Mouse (Mus musculus) kidney, postnatal 14 days (tissue): Measurements from ENCODE around the gene Rbm18.

Experiments used
- DNase-seq: peaks from one replicate; pipeline ENCODE4 v3.0.0; 2022; ENCODE audit warnings: mixed read lengths

The Rbm18 gene

DNA sequence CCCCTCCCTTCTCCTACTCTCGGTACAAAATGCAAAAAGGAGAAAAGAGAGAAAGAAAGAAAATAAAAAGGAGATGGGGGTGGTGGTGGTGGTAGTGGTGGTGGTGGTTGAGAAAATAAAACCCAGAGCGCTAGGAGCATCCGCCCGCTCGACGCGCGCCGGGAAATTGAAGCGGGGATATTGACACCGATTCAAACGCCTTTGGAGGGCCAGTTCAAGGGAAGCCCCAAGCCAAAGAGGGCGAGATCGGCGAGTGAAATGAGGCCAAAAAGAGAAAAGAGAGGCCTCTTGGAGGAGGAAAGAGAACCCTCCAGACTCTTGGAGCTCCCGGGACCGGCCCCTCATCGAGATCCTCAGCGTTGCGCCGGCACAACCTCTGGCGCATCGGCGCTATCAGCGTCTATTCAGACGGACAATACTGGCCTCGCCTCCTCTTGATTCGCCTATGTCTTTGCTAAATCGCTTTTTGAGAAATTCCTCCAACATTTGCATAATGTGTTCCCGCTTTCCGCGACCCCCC is 32.1 kb downstream of the Rbm18 start:
- no peak for DNase-seq

DNA sequence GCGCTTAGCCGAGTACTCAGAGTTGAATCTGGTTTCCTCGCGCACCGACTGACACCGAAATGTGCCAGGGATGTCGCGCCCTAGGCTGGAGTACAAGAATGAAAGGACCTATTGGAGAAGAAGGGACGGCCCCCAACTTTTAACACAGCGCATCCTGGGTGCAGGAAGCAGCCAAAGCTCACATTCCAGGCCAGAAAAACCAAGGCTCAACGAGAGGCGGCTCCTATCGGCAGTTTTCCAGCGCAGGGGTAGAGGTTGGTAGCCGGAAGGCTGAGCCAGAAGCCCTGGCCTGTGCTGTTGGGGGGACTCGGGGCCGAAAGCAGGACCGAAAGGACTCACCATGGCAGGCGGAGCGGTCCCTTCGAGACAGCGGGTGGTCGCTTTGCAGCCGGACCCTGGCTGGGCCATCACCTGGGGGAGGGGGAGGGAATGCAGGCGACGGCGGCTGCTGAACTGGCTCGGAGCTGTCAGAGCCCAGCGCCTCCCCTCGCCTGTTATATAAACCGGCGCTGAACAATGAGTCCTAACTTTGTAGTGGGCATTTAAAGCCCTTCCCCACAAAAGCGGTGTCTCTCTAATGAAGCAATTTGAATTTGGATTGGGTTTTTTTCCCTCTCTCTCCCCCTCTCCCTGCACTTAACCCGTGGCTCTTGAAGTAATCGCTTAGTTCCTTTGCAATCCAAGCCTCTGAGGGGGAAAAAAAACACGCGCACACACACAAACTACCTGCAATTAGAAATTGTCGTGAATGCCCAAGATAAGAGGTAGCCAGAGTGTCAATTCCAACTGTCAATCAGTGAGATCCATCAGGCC is 32.8 kb downstream of the Rbm18 start:
- no peak for DNase-seq

DNA sequence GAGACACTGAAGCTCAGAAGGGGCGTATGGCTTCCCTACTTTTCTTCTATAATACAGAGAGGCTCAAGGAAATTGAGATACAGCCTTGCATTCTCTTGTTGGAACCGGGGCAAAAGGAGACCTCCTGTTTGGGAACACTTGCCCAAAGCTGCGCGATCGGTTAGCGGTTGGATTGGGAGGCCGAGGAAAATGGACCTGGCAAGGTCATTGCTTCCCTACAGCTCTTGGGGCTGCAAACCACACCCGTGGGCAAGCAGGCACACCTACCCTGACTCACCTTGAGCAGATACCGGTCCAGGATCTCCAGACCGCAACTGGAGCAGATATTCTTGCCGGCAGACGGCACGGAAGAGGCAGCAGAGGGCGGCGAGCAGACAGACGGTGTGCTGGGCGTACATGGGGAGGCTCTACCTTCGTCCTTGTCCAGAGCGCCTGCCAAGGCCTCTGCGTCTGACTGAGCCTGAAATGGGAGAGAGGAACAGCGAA is 33.5 kb downstream of the Rbm18 start:
- DNase-seq = no peak

DNA sequence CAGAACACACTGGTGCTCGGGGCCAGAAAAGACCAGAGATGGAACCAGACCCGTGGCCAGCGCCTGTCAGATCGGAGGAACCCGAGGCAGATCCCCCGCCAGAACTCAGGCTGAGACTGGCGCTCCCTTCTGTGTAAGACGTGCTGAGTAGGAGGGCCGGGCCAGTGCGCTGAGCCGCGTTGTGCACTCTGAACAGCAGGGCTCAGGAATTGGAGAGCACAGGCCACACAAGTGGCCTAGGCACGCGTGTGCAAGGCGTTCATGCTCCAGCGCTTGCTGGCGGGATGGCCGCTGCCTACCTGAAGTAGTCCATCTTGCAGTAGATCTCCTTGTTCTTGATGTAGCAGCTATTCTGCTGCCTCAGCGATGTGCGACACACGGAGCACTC is 34.0 kb downstream of the Rbm18 start:
- no peak for DNase-seq

DNA sequence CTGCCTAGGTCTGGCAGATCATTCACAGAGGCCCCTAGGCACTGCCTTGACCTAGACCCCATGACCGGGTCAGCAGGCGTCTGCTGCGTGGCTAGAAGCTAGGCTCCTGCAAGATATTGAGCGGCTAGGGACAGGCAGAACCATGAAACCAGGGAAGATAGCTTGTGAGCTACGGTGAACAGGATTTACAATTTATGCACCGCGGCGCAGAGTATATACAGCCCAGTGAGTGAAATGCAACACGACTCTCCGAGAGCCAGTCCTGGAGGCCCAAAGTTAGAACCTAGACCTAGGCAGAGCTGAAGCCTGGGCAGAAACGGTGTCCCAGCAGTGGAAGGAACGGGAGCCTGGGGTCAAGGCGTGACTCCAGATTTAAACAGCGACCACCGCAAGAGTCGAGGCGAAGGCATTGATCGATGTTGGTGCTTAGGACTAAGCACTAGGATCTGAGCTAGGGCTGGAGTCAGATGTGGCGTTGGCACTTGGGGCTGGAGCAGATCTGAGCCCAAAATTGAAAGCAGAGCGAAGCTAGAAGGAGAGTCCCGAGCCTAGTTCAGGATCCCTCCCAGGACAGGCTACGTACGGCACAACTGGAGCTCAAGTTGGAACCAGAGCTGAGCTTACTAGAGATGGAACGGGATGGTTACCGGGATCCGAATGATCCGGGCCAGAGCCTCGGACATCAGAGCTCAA is 34.6 kb downstream of the Rbm18 start:
- DNase-seq = no peak

DNA sequence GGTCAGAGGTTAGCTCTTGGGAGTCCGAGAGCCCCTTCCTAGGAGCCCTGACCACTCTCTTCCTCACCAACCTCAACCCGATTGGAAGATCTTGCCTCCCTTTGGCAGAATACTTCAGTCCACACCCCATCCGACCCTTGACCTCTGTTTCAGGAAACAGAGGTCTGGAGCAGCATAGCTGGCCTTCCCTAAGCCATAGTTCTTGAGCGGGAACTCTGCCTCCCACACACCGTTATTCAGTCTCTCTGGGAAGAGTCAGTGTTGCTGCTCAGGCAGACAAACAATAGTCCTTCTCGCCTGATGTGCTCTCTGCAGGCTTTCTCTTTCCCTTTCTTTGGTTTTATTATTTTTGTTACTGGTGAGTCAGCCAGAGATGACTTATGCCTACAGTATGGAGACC is 36.8 kb downstream of the Rbm18 start:
- DNase-seq = no peak

DNA sequence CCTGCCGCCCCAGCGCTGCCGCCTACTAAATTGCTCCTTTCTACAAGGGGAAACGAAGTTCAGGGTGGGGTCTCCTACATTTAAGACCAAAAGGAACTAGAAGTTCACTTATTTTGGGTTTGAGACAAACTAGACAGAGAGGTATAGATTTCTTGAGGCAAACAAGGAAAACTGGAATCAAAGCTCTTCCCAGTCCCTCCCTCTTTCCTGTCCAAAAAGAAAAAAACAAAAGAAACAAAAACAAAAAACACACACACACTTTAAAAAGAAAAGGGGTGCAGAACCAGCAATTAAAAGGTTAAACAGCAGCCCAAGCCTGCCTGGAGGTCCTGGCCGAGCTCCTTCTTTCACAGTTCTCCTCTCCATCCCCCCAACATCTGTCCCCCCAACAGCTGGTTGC is 38.6 kb downstream of the Rbm18 start:
- no peak for DNase-seq

DNA sequence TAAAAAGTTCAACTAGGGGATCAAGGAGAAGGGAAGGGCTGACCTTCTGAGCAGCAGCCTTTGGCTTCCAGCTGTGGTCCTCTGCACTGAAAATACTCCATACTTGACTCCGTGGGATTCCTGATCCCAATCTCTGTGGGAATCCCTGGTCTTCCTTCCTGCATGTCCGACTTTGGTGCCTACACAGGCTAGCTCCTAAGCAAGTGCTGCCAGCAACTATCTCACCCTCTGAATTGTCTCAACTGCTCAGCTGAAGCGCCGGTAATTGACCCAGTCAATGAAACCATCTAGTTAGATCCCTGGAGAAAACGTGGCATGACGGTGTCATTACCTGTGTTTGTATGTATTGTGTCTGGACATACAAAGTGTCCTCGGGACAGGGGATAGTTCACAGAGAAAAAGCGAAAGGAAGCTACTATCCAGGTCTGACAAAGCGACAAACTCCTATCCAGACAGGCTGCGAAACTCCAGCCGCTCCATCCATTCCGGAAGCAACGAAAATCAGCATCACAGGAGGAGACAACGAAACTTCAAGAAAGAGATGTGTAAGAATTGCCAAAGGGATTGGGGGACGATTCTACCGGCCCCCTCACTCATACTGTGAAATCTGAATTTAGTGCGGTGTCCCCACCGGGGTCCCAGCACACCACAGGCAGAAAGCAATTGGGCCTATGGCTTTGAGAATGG is 39.3 kb downstream of the Rbm18 start:
- DNase-seq = no peak

DNA sequence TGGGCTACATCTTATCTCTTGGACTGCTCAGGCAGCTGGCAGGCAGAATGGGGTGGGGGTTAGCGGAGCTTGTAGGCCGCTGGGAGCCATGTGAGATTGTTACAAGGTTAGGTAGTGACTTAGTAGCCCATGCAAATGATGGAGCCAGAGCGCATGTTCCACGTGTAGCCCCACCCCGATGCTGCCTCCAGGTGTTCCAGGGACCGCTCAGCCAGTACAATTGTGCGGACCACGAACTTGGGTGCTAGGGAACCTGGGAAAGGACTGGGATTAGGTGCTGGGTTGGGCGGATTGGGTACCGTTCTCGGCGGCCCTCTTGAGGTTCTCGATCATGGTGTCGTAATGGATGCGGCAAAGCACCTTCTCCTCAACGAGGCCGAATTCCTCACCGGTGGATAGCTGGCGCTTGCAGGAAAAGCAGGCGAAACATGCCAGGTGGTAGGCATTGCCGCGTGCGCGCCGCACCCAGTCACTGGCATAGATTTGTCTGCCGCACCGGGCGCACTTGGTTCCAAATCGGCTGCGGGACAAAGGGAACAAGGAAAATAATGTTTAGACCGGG is 42.6 kb downstream of the Rbm18 start:
- DNase-seq = no peak

DNA sequence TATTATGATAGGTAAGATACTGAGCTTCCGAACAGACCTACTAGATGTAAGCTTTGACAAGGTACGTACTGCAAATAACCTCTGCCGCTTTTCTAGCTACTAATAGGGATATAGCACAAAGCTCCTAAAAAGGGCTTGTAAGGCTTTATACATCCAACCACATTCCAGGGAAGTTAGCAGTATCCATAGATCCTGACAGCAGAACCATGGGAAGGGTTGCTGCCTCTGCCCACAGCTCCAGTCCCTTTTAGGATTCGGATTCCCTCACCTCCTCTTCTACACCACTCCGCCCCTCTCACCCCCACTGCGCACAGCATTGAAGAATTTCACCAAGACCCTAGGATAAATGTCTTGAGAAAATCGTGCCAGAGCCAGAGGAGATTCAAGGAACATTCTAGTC is 43.3 kb downstream of the Rbm18 start:
- DNase-seq = no peak

DNA sequence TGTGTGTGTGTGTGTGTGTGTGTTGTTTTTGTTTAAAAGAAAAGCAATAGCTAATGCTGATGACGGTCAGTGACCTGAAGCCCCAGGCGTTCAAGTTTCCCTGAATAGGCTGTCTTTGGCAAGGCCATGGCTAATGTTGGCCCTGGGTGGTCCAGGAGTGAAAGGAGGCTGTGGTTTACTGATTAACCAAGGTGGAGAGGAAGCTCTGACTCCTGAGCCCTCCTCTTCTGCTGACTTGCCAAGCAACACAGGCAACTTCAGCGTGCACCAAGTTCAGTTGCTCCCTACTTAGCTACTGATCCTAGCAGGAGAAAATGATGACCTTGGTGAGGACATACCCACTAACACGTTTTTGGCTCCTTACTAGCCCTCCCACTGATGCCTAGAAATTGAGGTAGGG is 43.8 kb downstream of the Rbm18 start:
- DNase-seq = peak; percentile 63

DNA sequence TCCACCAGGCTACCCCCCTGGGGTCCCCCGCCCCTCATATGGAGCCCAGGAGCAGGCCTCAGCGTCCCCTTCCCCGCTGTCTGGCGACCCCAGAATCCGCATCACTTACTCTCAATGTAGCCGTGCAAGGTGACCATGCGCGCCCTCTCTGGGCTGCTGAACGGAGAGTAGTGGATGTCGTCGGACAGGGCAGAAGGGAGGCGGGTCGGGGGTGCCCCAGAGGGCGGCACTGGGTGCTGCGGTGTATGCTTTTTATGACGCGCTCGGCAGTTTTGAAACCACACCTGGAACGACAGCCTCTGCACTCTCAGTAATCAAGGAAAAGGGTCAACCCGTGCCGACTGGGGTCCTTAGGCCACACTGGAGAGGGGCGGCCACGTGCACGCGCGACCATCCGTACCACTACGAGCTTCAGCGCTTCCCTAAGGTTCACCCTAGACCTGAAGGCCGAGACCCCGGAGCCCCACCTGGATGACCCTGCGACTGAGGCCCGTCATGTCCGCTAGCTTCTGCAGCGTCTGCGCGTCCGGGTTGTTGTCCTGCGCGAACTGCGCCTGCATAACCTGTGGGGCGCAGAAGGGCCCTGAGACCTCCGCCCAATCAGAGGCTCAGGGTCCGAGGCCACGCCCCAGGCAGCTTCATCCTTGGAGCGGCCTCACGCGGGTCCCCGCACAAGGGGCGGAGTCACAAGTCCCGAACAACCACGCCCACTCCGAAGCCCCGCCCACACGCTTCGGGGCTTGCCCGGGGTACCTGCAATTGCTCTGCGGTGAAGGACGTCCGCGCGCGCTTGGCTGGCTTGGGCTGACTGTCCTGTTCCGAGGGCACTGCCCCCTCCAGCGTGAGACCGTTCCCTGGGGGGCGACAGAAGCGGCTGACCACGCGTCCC is 45.5 kb downstream of the Rbm18 start:
- peak; percentile 78 for DNase-seq

DNA sequence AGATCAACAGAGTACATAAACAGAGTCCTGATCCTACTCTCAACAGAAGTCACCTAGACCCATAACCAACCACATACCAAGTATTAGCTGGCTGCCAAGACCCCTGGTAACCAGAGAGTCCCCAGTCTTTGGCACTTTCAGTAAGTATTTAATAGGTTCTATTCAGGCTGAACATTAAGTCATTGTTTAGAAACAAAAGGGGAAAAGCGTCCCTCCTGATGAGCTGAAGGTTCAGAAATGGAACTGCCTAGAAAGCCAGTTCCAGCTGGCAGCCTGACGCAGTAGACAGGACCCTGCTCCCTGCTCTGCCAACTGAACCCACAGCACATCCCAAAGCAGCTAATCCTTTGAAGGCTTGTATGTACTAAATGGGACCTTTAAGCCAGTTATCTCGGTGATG is 47.4 kb downstream of the Rbm18 start:
- DNase-seq = no peak

DNA sequence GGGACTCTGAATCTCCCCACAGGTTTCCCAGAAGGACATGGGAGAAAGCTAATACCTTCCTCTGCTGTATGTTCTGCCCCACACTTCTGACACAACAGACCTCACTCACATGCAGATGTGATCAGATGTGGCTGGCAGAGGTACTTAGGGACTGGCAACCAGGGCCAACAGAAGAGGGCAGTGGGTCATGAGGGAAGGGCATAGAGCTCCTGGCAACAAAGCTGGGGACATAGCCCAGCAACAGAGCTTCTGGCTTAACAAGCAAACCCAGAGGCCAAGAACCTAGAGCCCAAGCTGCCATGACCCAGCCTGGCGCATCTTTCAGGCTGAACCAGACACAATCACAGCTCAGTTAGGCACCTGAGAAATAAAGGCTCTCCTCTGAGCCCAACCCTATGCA is 51.5 kb downstream of the Rbm18 start:
- no peak for DNase-seq

DNA sequence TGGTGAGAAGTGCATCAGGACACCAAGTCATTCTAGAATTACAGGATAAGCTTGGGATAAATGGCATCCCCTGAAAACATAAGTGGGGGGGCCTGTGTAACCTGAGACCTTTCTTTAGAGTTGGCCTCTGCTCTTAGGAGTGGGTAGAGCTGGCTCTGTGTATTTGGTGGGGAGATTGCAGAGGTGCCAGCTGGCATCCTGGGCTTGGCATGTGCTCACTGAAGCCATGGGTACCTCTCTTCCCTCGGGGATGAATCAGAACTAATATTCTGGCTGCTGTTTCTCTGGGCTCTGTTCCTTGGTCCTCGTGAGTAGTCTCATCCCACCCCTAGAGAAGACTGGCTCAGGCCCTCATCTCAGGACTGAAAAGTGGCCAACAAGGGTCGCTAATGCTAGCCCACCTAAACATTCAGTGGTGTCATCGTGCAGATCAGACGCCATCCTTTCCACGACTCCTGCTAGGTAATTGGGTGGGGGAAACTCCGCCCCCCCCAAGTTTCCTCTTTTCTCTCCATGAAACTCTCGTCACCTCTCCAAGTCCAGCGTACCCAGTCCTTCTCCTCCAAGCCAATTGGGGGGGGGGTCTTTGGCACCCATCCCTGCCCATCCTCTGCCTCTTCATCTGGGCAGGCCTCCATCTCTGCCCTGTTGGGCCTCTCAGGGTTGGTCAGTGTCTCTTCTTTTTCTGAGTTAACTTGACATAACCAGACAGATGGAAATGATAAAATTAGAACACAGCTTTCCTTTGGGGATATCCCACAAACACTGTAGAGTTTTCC is 53.6 kb downstream of the Rbm18 start:
- DNase-seq = no peak

DNA sequence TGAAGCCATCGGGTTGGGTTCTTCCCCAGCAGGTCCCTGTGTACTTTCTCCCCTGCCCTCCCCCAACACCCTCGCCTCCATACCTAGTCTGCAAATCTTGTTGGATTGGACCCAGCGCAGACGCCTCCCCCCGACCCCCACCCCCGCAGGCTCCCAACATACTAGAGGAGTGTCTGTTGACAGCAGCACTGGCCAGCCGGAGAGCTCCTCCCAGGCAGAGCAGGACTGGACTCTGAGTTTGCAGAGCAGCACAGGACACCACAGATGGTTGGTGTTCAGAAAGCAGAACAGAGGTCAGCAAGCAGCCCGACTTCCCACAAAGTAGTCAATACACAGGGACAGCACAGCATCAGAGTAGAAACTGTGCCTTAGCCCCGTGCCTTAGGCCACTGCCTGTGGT is 55.1 kb downstream of the Rbm18 start:
- DNase-seq = peak; percentile 67

DNA sequence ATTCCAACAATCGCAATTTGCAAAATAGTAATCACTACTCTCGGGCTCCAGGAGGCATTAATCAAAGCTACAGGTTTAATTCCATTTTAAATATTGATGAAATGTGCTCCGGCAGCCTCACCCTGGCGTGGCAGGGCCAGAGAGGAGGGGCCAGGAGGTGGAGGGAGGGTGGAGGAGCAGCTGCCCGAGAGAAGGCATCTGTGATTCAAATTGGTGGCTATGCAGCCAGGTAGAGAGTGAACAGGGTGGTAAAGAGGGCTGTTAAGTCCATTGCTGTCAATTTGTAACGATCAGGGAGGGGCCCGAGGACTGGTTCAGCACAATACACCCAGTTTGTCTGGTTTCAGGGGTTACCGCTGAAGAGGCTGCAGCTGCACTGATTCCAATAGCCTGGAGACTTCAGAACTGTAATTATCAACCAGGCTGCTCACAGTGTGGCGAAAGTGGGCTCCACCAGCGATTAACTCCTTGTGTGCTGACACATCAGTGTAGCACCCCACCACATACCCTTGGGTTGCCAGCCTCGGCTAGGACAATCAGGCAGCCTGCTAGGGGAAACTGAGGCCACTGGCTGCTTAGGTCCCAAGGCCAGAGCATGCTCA is 59.3 kb downstream of the Rbm18 start:
- no peak for DNase-seq

DNA sequence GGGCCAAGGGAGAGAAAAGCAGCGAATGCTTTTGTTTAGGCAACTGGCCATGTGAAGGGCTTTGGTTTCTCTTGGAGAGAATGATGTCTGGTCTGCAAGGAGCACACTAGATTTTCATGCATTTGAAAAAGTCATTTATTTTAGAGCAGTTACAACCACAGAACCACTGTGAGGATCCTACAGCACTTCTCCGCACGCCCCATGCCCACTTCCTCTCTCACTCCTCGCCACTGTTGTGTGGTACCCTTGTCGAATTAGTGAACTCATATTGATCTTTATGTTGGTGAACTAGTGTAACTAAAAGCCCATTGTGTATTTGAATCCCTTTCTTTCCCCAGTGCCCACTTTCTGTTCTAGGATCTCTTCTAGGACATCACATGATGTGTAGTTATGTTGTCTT is 61.4 kb downstream of the Rbm18 start:
- DNase-seq = no peak

DNA sequence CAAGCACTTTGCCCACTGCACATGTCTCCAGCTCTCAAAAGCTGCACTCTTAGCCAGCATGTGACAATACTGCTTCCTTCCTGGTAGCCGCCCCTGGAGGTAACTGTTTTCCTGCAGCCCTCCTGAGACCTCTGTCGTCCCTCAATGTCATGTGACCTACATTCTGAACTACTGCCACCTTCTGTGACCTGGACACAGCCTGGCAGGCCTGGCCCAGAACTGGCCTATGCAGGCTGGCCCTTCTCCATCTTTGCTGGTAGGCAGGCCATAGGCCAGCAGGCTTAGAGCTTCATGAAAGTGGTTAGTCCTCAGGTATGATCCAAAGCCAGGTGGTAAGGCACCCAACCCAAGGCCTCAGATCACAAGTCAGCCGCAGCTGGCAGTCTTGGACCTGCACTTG is 62.8 kb downstream of the Rbm18 start:
- no peak for DNase-seq

DNA sequence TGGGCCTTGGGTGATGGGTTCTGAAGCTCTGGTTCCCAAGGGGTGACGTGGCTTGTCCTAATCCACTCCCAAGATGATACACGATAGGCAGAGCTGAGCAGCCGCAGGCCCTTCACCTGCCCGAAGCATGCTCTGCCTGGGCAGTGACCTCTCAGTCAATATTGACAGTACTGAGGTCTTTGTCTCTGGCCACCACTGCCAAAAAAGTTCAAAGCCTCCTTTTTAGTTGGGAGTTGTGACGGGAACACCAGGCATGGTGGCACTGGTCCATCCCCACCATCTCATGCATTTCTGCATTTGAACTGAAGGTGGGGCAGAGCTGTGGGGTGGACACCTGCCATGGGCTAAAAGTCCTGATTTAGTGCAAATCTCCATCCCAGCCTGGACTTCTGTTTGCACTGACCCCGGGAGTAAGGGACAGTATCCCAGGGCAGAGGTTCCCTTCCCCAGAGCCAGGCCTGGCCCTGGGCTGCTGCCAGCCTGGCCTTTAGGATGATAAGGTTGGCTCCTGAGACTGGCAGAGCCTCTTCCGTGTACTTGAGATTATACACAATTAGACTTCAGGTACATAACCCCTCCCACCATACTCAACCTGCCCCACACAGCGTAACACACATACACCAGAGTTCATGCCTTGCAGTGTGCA is 64.8 kb downstream of the Rbm18 start:
- DNase-seq = no peak
